Mouse (Mus musculus) forebrain, postnatal 0 days (tissue): ENCODE measurements around the gene Fam241a. TPM values are rescaled to one million over a fixed set of nuclear protein-coding genes. Genes with fewer than 3 reads are reported as not detected.

ENCODE experiments used
- ATAC-seq: fragments of 200-750 bp; cut with Nextera tagmentation; 2 replicates; pipeline ENCODE4 v1.8.0; 2017; ENCODE audit warnings: mild to moderate bottlenecking, moderate library complexity
- DNase-seq: peaks from one replicate; pipeline ENCODE4 v3.0.0-alpha.2; 2015
- H3K27ac ChIP-seq: fragments of 300-500 bp; sonication (generic); 2 replicates; pipeline ENCODE4 v1.5.1; 2014; ENCODE audit warnings: low read depth, mild to moderate bottlenecking, antibody characterized with exemption, low read length, moderate library complexity, mixed read lengths
- H3K27me3 ChIP-seq: fragments of 300-500 bp; sonication (generic); 2 replicates; pipeline ENCODE4 v1.6.1; 2014; ENCODE audit warnings: mild to moderate bottlenecking, low read length, mixed read lengths; ENCODE audit not compliant: insufficient read depth
- H3K36me3 ChIP-seq: fragments of 300-500 bp; sonication (generic); 2 replicates; pipeline ENCODE4 v1.6.1; 2014; ENCODE audit warnings: mild to moderate bottlenecking, moderate library complexity; ENCODE audit not compliant: insufficient read depth
- H3K4me1 ChIP-seq: fragments of 300-500 bp; sonication (generic); 2 replicates; pipeline ENCODE4 v1.6.1; 2014; ENCODE audit warnings: antibody characterized with exemption; ENCODE audit not compliant: insufficient read depth
- H3K4me2 ChIP-seq: fragments of 300-500 bp; sonication (generic); 2 replicates; pipeline ENCODE4 v1.6.1; 2014; ENCODE audit warnings: low read depth, mild to moderate bottlenecking, moderate library complexity
- H3K4me3 ChIP-seq: fragments of 300-500 bp; sonication (generic); 2 replicates; pipeline ENCODE4 v1.5.1; 2014; ENCODE audit warnings: low read depth, low read length, mixed read lengths
- H3K9ac ChIP-seq: fragments of 300-500 bp; sonication (generic); 2 replicates; pipeline ENCODE4 v1.6.1; 2014; ENCODE audit warnings: mild to moderate bottlenecking
- H3K9me3 ChIP-seq: fragments of 300-500 bp; sonication (generic); 2 replicates; pipeline ENCODE4 v1.6.1; 2016; ENCODE audit warnings: low read length
- CTCF ChIP-seq: sonication (generic); IDR thresholded peaks from 2 replicates; pipeline ENCODE4 v1.5.1; 2016; ENCODE audit warnings: antibody characterized with exemption, control low read depth, low read depth
- WGBS: fragments of 180-500 bp; shearing (Covaris S2); extraction: QIAGEN DNeasy Blood & Tissue Kit; methylation state at CpG from one replicate; pipeline ENCODE4 v1.1.7; 2014; 5-methylcytosine and 5-hydroxymethylcytosine counted together
- polyA plus RNA-seq: library from polyadenylated mRNA; unstranded; fragments of >200 nt; fragmentation: Nextera tagmentation; extraction: Ambion mirVana; gene quantifications from 2 replicates; pipeline ENCODE4 v1.2.1, GENCODE M21; 2015
- total RNA-seq: library from RNA; depleted of rRNA; stranded (reverse); fragments of >200 nt; gene quantifications from 2 replicates; pipeline ENCODE4 v1.2.3, GENCODE M21; 2014

Gene Fam241a
- total and polyA plus RNA-seq, 2 experiments from 2014 or later, result 7.4 to 13.7 TPM

- TF ChIP-seq CTCF, result no peak
- no peaks in the 10 kb centered on the region for H3K27me3 ChIP-seq
- no peak for DNase-seq
- no peak overlapping the region for H3K4me3 ChIP-seq
- H3K9ac ChIP-seq, result no peak overlapping the region
- no peaks in the 10 kb centered on the region for H3K36me3 ChIP-seq
- 33% methylated on average over 3 of the region's 3 CpGs for WGBS
- no peak overlapping the region for H3K27ac ChIP-seq
- H3K4me2 ChIP-seq, result no peak overlapping the region
- no peak for ATAC-seq
- no peaks in the 10 kb centered on the region for H3K4me1 ChIP-seq
- no peaks in the 10 kb centered on the region for H3K9me3 ChIP-seq
Measured at GRCm38 (mm10) chr3:127863571-127863970, 32.6 kb downstream of the Fam241a start.

GRCm38 (mm10) chr3:127862479-127862878, 33.6 kb downstream of the Fam241a start:
- Histone ChIP-seq H3K9me3 (no peaks in the 10 kb centered on the region), H3K27me3 (no peaks in the 10 kb centered on the region), H3K36me3 (no peaks in the 10 kb centered on the region), H3K27ac (no peak overlapping the region), H3K4me3 (no peak overlapping the region), H3K4me2 (no peak overlapping the region), H3K4me1 (no peaks in the 10 kb centered on the region), H3K9ac (no peak overlapping the region)
- ATAC-seq (no peak), DNase-seq (no peak)
- WGBS, result 73% methylated on average over 4 of the region's 4 CpGs
- TF ChIP-seq CTCF, result no peak

DNA sequence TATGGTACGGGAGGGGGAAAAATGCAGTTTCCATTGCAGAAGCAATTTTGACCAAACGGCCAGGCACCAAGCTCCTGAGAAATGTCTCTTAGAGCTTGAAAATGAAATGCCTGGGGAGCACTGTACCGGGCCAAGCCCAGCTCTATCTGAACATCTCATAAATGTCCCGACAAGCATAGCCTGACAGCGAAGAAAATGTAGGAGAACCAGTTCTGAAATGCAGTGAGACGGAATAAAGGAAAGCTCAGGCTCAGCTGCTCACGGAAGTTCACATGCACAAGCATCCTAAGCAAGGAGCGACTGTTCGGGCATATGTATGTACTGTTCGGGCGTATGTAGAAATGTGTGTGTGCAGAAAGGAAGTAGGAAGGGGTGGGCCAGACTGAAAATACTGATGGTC, 34.8 kb downstream of the Fam241a start:
- TF ChIP-seq CTCF, result no peak
- DNase-seq (no peak), ATAC-seq (no peak)
- no peak overlapping the region for H3K27ac ChIP-seq
- no peaks in the 10 kb centered on the region for H3K36me3 ChIP-seq
- H3K4me3 ChIP-seq, result no peak overlapping the region
- H3K27me3 ChIP-seq, result no peaks in the 10 kb centered on the region
- H3K4me2 ChIP-seq, result no peak overlapping the region
- no peaks in the 10 kb centered on the region for H3K4me1 ChIP-seq
- H3K9me3 ChIP-seq, result no peaks in the 10 kb centered on the region
- 93% methylated on average over 11 of the region's 11 CpGs for WGBS
- no peak overlapping the region for H3K9ac ChIP-seq

DNA sequence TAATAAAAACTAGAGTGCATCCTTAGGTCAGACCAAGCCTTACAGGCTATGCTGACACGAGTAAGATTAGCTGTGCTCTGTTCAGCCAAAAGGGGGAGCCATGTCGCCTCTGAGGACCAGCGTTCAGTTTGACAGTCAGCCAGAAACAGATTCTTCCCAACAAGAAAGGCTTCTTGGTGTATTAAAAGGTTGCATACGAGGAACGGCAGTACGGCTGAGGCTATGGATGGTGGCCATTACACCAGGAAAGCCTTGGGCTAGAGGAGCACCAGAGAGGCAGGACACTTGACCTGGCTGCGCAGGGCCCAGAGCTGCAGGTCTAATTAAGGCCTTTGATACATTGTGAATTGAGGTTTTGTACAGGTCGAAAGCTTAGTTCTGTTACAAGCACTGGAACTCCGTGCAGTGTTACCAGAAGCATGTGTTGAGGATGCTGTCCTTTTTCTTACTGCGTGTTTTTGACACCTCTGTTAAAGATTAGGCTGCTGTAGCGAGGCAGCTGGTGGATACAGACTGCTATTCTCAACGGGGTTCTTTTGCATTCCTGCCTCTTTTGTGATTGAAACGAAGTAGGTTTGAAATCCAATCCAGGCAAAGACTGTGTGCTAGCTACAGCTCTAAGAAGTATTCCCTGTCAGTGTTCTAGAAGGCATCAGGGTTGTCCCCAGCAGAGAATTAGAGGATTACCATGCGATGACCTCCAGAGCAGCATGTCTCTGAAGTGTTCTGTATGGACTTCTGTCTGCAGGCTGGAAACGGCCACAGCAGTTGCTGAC, 42.5 kb downstream of the Fam241a start:
- Histone ChIP-seq H3K9me3 (no peaks in the 10 kb centered on the region), H3K4me3 (no peak overlapping the region), H3K4me2 (peak overlapping the region; percentile 11; the same call in 1 of the 2 replicates), H3K9ac (no peak overlapping the region), H3K27me3 (no peaks in the 10 kb centered on the region), H3K36me3 (no peaks in the 10 kb centered on the region), H3K27ac (no peak overlapping the region), H3K4me1 (peaks cover 5% of the 10 kb centered on the region; the same call in 1 of the 2 replicates)
- ATAC-seq (peak; percentile 82), DNase-seq (peak; percentile 87)
- peak; percentile 81 for TF ChIP-seq CTCF
- 11% methylated on average over 15 of the region's 15 CpGs for WGBS

DNA sequence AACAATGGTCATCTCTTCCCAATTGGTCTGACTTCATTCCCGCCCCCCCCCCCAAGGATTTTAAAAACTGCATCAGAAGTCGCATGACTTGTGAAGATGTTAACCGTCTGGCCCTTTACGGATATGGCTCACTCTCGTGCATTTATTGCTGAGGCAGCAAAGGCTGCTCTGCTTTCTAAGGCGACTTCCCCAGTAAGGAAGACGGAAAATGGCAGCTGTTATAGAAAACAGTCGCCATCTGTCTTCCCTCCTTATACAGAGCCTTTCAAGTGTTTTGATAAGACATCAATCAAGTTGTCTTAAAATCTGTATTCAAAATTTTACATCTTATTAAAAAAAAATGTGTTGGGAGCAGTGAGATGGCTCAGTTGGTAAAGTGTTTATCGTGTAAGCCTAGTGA, 43.4 kb downstream of the Fam241a start:
- no peak overlapping the region for H3K4me3 ChIP-seq
- H3K4me2 ChIP-seq, result no peak overlapping the region
- H3K27ac ChIP-seq, result no peak overlapping the region
- H3K9ac ChIP-seq, result no peak overlapping the region
- DNase-seq (peak; percentile 71), ATAC-seq (peak; percentile 84)
- H3K36me3 ChIP-seq, result no peaks in the 10 kb centered on the region
- no peak for TF ChIP-seq CTCF
- peaks cover 5% of the 10 kb centered on the region; the same call in 1 of the 2 replicates for H3K4me1 ChIP-seq
- H3K9me3 ChIP-seq, result no peaks in the 10 kb centered on the region
- H3K27me3 ChIP-seq, result no peaks in the 10 kb centered on the region
- 50% methylated on average over 9 of the region's 9 CpGs for WGBS

DNA sequence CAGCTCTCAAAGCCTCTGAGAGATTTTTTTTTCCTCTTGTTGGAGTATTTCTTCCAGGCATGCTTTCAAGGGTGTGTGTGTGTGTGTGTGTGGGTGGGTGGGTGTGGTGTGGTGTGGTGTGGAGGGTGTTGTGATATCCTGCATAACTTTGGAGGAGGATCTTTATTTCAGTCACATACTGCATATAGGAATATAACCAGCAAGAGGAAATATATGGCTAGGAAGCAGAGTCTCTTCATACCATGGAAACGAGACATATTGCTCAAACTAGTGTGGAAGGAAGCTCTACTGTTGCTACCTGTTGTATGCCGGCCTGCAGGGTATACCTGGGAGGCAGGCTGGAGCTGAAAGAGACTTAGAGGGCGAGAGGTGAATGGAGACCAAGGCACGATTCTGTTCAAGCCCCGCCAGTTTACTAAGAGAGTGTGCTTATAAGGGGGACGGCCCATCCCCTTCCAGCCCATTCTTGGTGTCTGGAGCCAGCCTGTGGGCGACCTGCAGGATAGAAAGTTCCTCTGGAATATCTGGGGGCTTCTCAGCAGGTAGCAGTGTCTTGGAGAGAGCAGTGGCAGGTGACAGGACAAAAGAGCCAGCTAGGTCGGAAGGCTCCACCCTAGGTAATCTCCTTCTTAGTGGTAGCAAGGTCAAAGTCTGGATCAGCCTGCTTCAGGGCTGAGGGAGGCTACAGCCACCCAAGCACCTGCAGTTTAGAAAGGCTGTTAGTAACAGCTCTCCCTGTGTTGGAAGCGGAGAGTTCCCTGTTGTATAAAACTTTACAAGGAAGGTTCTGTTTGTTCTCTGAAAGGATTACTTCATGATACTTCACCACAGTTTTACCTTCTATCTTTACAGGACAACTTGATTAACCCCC, 45.1 kb downstream of the Fam241a start:
- H3K27ac ChIP-seq, result no peak overlapping the region
- no peaks in the 10 kb centered on the region for H3K27me3 ChIP-seq
- 61% methylated on average over 9 of the region's 9 CpGs for WGBS
- H3K4me3 ChIP-seq, result no peak overlapping the region
- no peaks in the 10 kb centered on the region for H3K9me3 ChIP-seq
- no peak overlapping the region for H3K9ac ChIP-seq
- no peak for DNase-seq
- no peak for ATAC-seq
- peaks cover 5% of the 10 kb centered on the region; the same call in 1 of the 2 replicates for H3K4me1 ChIP-seq
- no peak for TF ChIP-seq CTCF
- H3K4me2 ChIP-seq, result no peak overlapping the region
- H3K36me3 ChIP-seq, result no peaks in the 10 kb centered on the region

GRCm38 (mm10) chr3:127849922-127850321, 46.2 kb downstream of the Fam241a start:
- 92% methylated on average over 5 of the region's 5 CpGs for WGBS
- ATAC-seq (no peak), DNase-seq (no peak)
- Histone ChIP-seq H3K27me3 (no peaks in the 10 kb centered on the region), H3K9ac (no peak overlapping the region), H3K4me2 (no peak overlapping the region), H3K4me1 (peaks cover 5% of the 10 kb centered on the region; the same call in 1 of the 2 replicates), H3K9me3 (no peaks in the 10 kb centered on the region), H3K36me3 (no peaks in the 10 kb centered on the region), H3K27ac (no peak overlapping the region), H3K4me3 (no peak overlapping the region)
- TF ChIP-seq CTCF, result no peak
